ENCODE assay signal across 20 mouse cellular contexts in genomic region chr3:128127836-128128235, GRCm38 (mm10).
"Had no signal": no experiment of that assay in that cellular context is flagged by ENCODE, and none has a peak within 500 bp of the region (broad histone marks: within the 10 kb centered on the region; RNA-seq: fewer than 3 reads in every experiment).

No protein-coding gene starts in this region.

- H3K27ac ChIP-seq: limb, embryonic 12.5 days; limb, embryonic 15.5 days; lung, embryonic 15.5 days; neural tube, embryonic 12.5 days had no signal

- H3K4me1 ChIP-seq: limb, embryonic 12.5 days; limb, embryonic 15.5 days; lung, embryonic 15.5 days; neural tube, embryonic 12.5 days had no signal

- H3K9me3 ChIP-seq: limb, embryonic 12.5 days; limb, embryonic 15.5 days; lung, embryonic 15.5 days; neural tube, embryonic 12.5 days had no signal

- H3K36me3 ChIP-seq: limb, embryonic 12.5 days; limb, embryonic 15.5 days; lung, embryonic 15.5 days; neural tube, embryonic 12.5 days had no signal

- H3K27me3 ChIP-seq: limb, embryonic 12.5 days; limb, embryonic 15.5 days; lung, embryonic 15.5 days; neural tube, embryonic 12.5 days had no signal

- H3K9ac ChIP-seq: limb, embryonic 12.5 days; limb, embryonic 15.5 days; lung, embryonic 15.5 days; neural tube, embryonic 12.5 days had no signal

- H3K4me2 ChIP-seq: limb, embryonic 12.5 days; limb, embryonic 15.5 days; lung, embryonic 15.5 days; midbrain, embryonic 11.5 days; neural tube, embryonic 12.5 days had no signal

- DNase-seq: kidney, adult 18-20 months; kidney, adult 9 months; kidney, postnatal 10 days; kidney, postnatal 4 days; left cerebral cortex, postnatal 4 days; lung, adult 18-20 months; lung, postnatal 10 days; lung, postnatal 36 days; midbrain, embryonic 14.5 days; retina, postnatal 1 day; thymus, adult 2 months; thymus, postnatal 14 days; thymus, postnatal 4 days had no signal

- H3K4me3 ChIP-seq: limb, embryonic 12.5 days; limb, embryonic 15.5 days; lung, embryonic 15.5 days; neural tube, embryonic 12.5 days had no signal

- ATAC-seq: inflammation-experienced regulatory T-cells, adult 6 months; intestine, embryonic 16.5 days had no signal
